Mouse (Mus musculus) olfactory bulb, adult 2 months (tissue): Measurements from ENCODE around the gene Klhl7.

Experiments used
- CTCF ChIP-seq: fragments of 200-500 bp; IDR thresholded peaks from 2 replicates; pipeline ENCODE4 v1.5.1; 2012; ENCODE audit warnings: low read depth, mild to moderate bottlenecking, low read length, moderate library complexity; ENCODE audit not compliant: insufficient read depth
- POLR2A ChIP-seq: fragments of 200-500 bp; IDR thresholded peaks from 2 replicates; pipeline ENCODE4 v1.6.1; 2012; ENCODE audit warnings: mild to moderate bottlenecking, low read depth, low read length, moderate library complexity; ENCODE audit not compliant: insufficient read depth

DNA sequence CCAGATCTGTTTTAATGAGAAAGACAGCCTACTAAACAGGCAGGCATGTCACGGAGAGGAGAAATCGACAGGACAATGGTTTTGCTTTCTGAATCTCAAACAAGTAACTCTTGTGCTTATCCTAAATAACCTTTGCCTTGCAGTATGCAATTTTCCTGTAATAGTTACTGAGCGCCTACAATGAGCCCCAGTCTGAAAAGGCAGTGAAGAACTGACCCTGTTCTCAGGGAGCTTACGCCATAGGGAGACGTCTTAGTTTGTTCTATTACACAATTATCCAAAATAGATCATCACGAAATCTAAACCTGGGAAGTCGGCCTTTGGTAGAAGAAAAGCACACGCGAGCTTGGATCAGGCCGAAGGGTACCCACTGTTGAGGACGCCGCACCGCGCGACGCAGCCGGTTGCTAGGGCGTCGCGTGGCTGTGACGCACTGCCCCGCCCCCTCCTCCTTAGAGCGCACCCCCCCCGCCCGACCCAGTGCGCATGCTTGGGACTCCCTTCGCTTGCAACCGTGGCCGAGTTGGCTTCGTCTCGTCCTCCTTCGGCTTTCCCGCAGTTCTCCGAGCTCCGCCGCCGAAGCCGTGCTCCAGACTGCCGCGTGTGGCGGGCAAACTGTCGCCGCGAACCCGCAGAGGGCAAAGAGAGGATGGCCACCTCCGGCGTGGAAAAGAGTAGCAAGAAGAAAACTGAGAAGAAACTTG, at the start of gene Klhl7:
- peak; percentile 92 for TF ChIP-seq POLR2A
- TF ChIP-seq CTCF = no peak
